ENCODE assay signal across 16 mouse cellular contexts in genomic region chr7:83722485-83722884, GRCm38 (mm10). TPM values are rescaled to one million over a fixed set of nuclear protein-coding genes. Genes with fewer than 3 reads are reported as not detected.
A peak's percentile ranks its signal among the peaks of the same experiment; 100 is the strongest.
DNase-seq lines count a peak whose midpoint lies in the region; ATAC-seq and TF ChIP-seq lines count a peak whose summit lies in the region.
"Had no signal": no experiment of that assay in that cellular context is flagged by ENCODE, and none has a peak within 500 bp of the region (broad histone marks: within the 10 kb centered on the region; RNA-seq: fewer than 3 reads in every experiment).

No protein-coding gene starts in this region.

- H3K9me3 ChIP-seq in heart, embryonic 11.5 days (replicated peaks; ENCODE audit: control insufficient read depth, low read length): no peaks in the 10 kb centered on the region
- H3K9me3 ChIP-seq in midbrain, embryonic 11.5 days (ENCODE audit: control insufficient read depth, low read length): no peaks in the 10 kb centered on the region
- H3K9me3 ChIP-seq in midbrain, embryonic 13.5 days: no peaks in the 10 kb centered on the region
- no peaks in the 10 kb centered on the region for H3K9me3 ChIP-seq in hindbrain, postnatal 0 days (ENCODE audit: low read length)
- H3K9me3 ChIP-seq: G1E; midbrain, embryonic 12.5 days; stomach, embryonic 15.5 days had no signal

- H3K4me3 ChIP-seq in heart, embryonic 11.5 days (ENCODE audit: low read depth, low read length): no peak overlapping the region
- H3K4me3 ChIP-seq in midbrain, embryonic 11.5 days (ENCODE audit: low read depth, low read length): no peak overlapping the region
- no peak overlapping the region for H3K4me3 ChIP-seq in midbrain, embryonic 13.5 days (replicated peaks)
- H3K4me3 ChIP-seq in hindbrain, postnatal 0 days (ENCODE audit: low read length): no peak overlapping the region
- H3K4me3 ChIP-seq: midbrain, embryonic 12.5 days; stomach, embryonic 15.5 days had no signal

- no peaks in the 10 kb centered on the region for H3K27me3 ChIP-seq in heart, embryonic 11.5 days (ENCODE audit: control insufficient read depth, insufficient read depth, low read length)
- no peaks in the 10 kb centered on the region for H3K27me3 ChIP-seq in midbrain, embryonic 11.5 days (ENCODE audit: control insufficient read depth, insufficient read depth, low read length)
- H3K27me3 ChIP-seq in midbrain, embryonic 13.5 days: no peaks in the 10 kb centered on the region
- no peaks in the 10 kb centered on the region for H3K27me3 ChIP-seq in hindbrain, postnatal 0 days (ENCODE audit: insufficient read depth, low read length)
- H3K27me3 ChIP-seq: midbrain, embryonic 12.5 days; stomach, embryonic 15.5 days had no signal

- no peaks in the 10 kb centered on the region for H3K36me3 ChIP-seq in heart, embryonic 11.5 days (ENCODE audit: control insufficient read depth, insufficient read depth, low read length)
- no peaks in the 10 kb centered on the region for H3K36me3 ChIP-seq in midbrain, embryonic 11.5 days (ENCODE audit: control insufficient read depth, insufficient read depth, low read length)
- H3K36me3 ChIP-seq in midbrain, embryonic 13.5 days: no peaks in the 10 kb centered on the region
- no peaks in the 10 kb centered on the region for H3K36me3 ChIP-seq in hindbrain, postnatal 0 days (ENCODE audit: insufficient read depth, low read length)
- H3K36me3 ChIP-seq: G1E; midbrain, embryonic 12.5 days; stomach, embryonic 15.5 days had no signal

- DNase-seq in heart, adult 11 months: peak; percentile 97
- peak; percentile 21 for DNase-seq in midbrain, embryonic 11.5 days (ENCODE audit: low spot score, missing footprints)
- DNase-seq in ovary, postnatal 36 days (ENCODE audit: low spot score): no peak
- DNase-seq in hindbrain, postnatal 0 days (ENCODE audit: low spot score): no peak
- DNase-seq: kidney, adult 11 months; lung, adult 18-20 months; spleen, adult 18-20 months; thymus, adult 2 months had no signal

- no peaks in the 10 kb centered on the region; the same call in 1 of the 2 replicates for H3K4me1 ChIP-seq in heart, embryonic 11.5 days (ENCODE audit: control insufficient read depth, insufficient read depth, low read length)
- no peaks in the 10 kb centered on the region for H3K4me1 ChIP-seq in midbrain, embryonic 11.5 days (ENCODE audit: control insufficient read depth, insufficient read depth, low read length)
- H3K4me1 ChIP-seq in midbrain, embryonic 13.5 days (replicated peaks): no peaks in the 10 kb centered on the region
- no peaks in the 10 kb centered on the region for H3K4me1 ChIP-seq in hindbrain, postnatal 0 days (ENCODE audit: insufficient read depth, low read length)
- H3K4me1 ChIP-seq: midbrain, embryonic 12.5 days; stomach, embryonic 15.5 days had no signal

- no peak overlapping the region for H3K4me2 ChIP-seq in heart, embryonic 11.5 days
- H3K4me2 ChIP-seq in midbrain, embryonic 11.5 days: no peak overlapping the region
- H3K4me2 ChIP-seq in midbrain, embryonic 13.5 days (replicated peaks): no peak overlapping the region
- no peak overlapping the region for H3K4me2 ChIP-seq in hindbrain, postnatal 0 days (ENCODE audit: low read depth, low read length)
- H3K4me2 ChIP-seq: midbrain, embryonic 12.5 days; stomach, embryonic 15.5 days had no signal

- TF ChIP-seq CTCF in hindbrain, postnatal 0 days (IDR thresholded peaks at IDR 0.05; ENCODE audit: low read depth): no peak

- 85% methylated on average over 14 of the region's 14 CpGs for WGBS in heart, embryonic 11.5 days (ENCODE audit: insufficient replicate concordance)
- WGBS in midbrain, embryonic 11.5 days: 93% methylated on average over 14 of the region's 14 CpGs
- 91% methylated on average over 14 of the region's 14 CpGs for WGBS in midbrain, embryonic 13.5 days
- WGBS in hindbrain, postnatal 0 days: 88% methylated on average over 14 of the region's 14 CpGs

- no peak for ATAC-seq in heart, embryonic 11.5 days (replicated peaks; ENCODE audit: insufficient number of reproducible peaks, low FRiP score, low TSS enrichment)
- no peak for ATAC-seq in midbrain, embryonic 11.5 days (ENCODE audit: low FRiP score)
- no peak for ATAC-seq in midbrain, embryonic 13.5 days
- ATAC-seq in hematopoietic stem cell, adult 5-6 weeks (replicated peaks in 1 of 2; ENCODE audit: insufficient read depth in 1 of 2, low FRiP score in 2 of 2, low TSS enrichment in 1 of 2, low read depth in 1 of 2, poor library complexity in 2 of 2, severe bottlenecking in 2 of 2): peak; percentile 51 to 57; a peak in 2 of 4 replicates
- ATAC-seq in hindbrain, postnatal 0 days: no peak
- ATAC-seq: forebrain, embryonic 14.5 days; hindbrain, embryonic 16.5 days had no signal

- H3K27ac ChIP-seq in heart, embryonic 11.5 days (ENCODE audit: low read depth, low read length): no peak overlapping the region
- H3K27ac ChIP-seq in midbrain, embryonic 11.5 days (ENCODE audit: low read depth, low read length): no peak overlapping the region
- H3K27ac ChIP-seq in midbrain, embryonic 13.5 days: no peak overlapping the region
- H3K27ac ChIP-seq in hindbrain, postnatal 0 days: no peak overlapping the region
- H3K27ac ChIP-seq: midbrain, embryonic 12.5 days; stomach, embryonic 15.5 days had no signal

- no peak overlapping the region for H3K9ac ChIP-seq in heart, embryonic 11.5 days (ENCODE audit: low read depth, low read length)
- H3K9ac ChIP-seq in midbrain, embryonic 11.5 days (ENCODE audit: low read length): no peak overlapping the region
- no peak overlapping the region for H3K9ac ChIP-seq in midbrain, embryonic 13.5 days (replicated peaks)
- H3K9ac ChIP-seq in hindbrain, postnatal 0 days (replicated peaks; ENCODE audit: low read length): no peak overlapping the region
- H3K9ac ChIP-seq: midbrain, embryonic 12.5 days; stomach, embryonic 15.5 days had no signal

RNA-seq across cellular contexts. Expression of gene Il16, which starts 23.0 kb away (rescaled TPM):
- 1.5 and 2.1 TPM in 2 replicates for polyA plus RNA-seq in heart, embryonic 11.5 days (2014; fragmentation: Nextera tagmentation; extraction: Ambion mirVana)
- 1.0 and 1.1 TPM in 2 replicates for polyA plus RNA-seq in midbrain, embryonic 11.5 days (2014; fragmentation: Nextera tagmentation; extraction: Ambion mirVana)
- polyA plus RNA-seq in midbrain, embryonic 13.5 days (2015; fragmentation: Nextera tagmentation; extraction: Ambion mirVana): 0.74 and 0.88 TPM in 2 replicates
- total RNA-seq in hematopoietic stem cell, adult 5-6 weeks (2017): 93.8 and 124 TPM in 2 replicates
- total RNA-seq in hindbrain, postnatal 0 days (2014; rRNA removed): 1.2 and 2.6 TPM in 2 replicates
- 0.81 and 0.87 TPM in 2 replicates for polyA plus RNA-seq in hindbrain, postnatal 0 days (2015; fragmentation: Nextera tagmentation; extraction: Ambion mirVana)

Comparison
In these comparisons a context has a peak if more than half of its experiments do, and no peak if none do; other contexts are left out.
1. DNase-seq: peak in heart, adult 11 months (single experiment) and midbrain, embryonic 11.5 days (single experiment); none in ovary, postnatal 36 days (single experiment) and hindbrain, postnatal 0 days (single experiment).
2. ATAC-seq: peak in hematopoietic stem cell, adult 5-6 weeks (2 of 2); none in heart, embryonic 11.5 days (single experiment), midbrain, embryonic 11.5 days (single experiment), midbrain, embryonic 13.5 days (single experiment) and hindbrain, postnatal 0 days (single experiment).